Mouse (Mus musculus) spleen, adult 2 months (tissue): Measurements from ENCODE around the gene Fosb.

Experiments used
- CTCF ChIP-seq: fragments of 200-500 bp; IDR thresholded peaks from 2 replicates; pipeline ENCODE4 v1.5.1; 2011; ENCODE audit warnings: mild to moderate bottlenecking, inconsistent platforms; ENCODE audit not compliant: insufficient read depth, insufficient read length, insufficient replicate concordance; ENCODE audit errors: extremely low read depth
- POLR2A ChIP-seq: fragments of 200-500 bp; IDR thresholded peaks from 2 replicates; pipeline ENCODE4 v1.6.1; 2011; ENCODE audit warnings: low read depth, low read length, inconsistent platforms

DNA sequence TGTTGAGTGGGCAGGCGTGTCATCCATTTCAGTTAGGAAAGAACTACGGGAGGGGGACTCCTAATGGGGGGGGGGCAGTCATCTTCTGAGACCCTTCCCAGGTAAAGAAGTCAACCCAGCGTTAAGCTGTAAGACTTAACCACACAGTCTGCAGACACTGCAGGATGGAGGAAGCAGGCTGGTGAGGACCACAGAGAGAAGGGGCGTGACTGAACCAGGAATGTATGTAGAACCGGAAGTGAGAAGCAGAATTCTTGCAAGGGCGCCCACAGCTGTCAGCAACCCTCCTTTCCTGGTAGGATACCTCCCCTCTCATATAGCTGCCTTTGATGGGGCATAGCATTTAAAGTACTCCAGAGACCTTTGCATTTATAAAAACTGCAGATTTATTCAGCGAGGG lies 53.3 kb downstream of the Fosb start:
- TF ChIP-seq CTCF (no peak), POLR2A (no peak)
